Mouse (Mus musculus): ENCODE data around the gene Il11ra1.

GRCm38 (mm10) chr4:41715082-41715481 lies 15.3 kb downstream of the Il11ra1 start:
- TF ChIP-seq POLR2A (IDR thresholded peaks at IDR 0.05; ENCODE audit: borderline replicate concordance, insufficient read depth, low read length), result no peak
- TF ChIP-seq CTCF (IDR thresholded peaks at IDR 0.05; ENCODE audit: borderline replicate concordance, insufficient read depth, low read depth, low read length), result no peak
